Mouse (Mus musculus) limb, embryonic 14.5 days (tissue): Measurements from ENCODE around the gene Irx1. TPM values are rescaled to one million over a fixed set of nuclear protein-coding genes. Genes with fewer than 3 reads are reported as not detected.

Experiments used
- ATAC-seq: fragments of 200-750 bp; cut with Nextera tagmentation; 2 replicates; pipeline ENCODE4 v1.8.0; 2017; ENCODE audit warnings: low read depth, moderate number of reproducible peaks, moderate TSS enrichment; ENCODE audit not compliant: low FRiP score
- DNase-seq: peaks from one replicate; pipeline ENCODE4 v3.0.0-alpha.2; 2015; ENCODE audit warnings: low spot score
- H3K27ac ChIP-seq: fragments of 300-500 bp; sonication (generic); replicated peaks from 2 replicates; pipeline ENCODE4 v1.5.1; 2014; ENCODE audit warnings: low read depth, mild to moderate bottlenecking, low read length, moderate library complexity, mixed read lengths
- H3K27me3 ChIP-seq: fragments of 300-500 bp; sonication (generic); 2 replicates; pipeline ENCODE4 v1.6.1; 2014; ENCODE audit warnings: low read length, mixed read lengths; ENCODE audit not compliant: control insufficient read depth, insufficient read depth
- H3K36me3 ChIP-seq: fragments of 300-500 bp; sonication (generic); 2 replicates; pipeline ENCODE4 v1.6.1; 2014; ENCODE audit warnings: mild to moderate bottlenecking, low read length, moderate library complexity, mixed read lengths; ENCODE audit not compliant: control insufficient read depth, insufficient read depth
- H3K4me1 ChIP-seq: fragments of 300-500 bp; sonication (generic); 2 replicates; pipeline ENCODE4 v1.6.1; 2014; ENCODE audit warnings: antibody characterized with exemption, low read length, mixed read lengths; ENCODE audit not compliant: control insufficient read depth, insufficient read depth
- H3K4me2 ChIP-seq: fragments of 300-500 bp; sonication (generic); replicated peaks from 2 replicates; pipeline ENCODE4 v1.6.1; 2014; ENCODE audit warnings: low read depth, mild to moderate bottlenecking, low read length, moderate library complexity; ENCODE audit not compliant: severe bottlenecking
- H3K4me3 ChIP-seq: fragments of 300-500 bp; sonication (generic); replicated peaks from 2 replicates; pipeline ENCODE4 v1.5.1; 2014; ENCODE audit warnings: low read length
- H3K9ac ChIP-seq: fragments of 300-500 bp; sonication (generic); 2 replicates; pipeline ENCODE4 v1.6.1; 2014; ENCODE audit warnings: mild to moderate bottlenecking, low read depth, low read length, moderate library complexity; ENCODE audit not compliant: severe bottlenecking
- H3K9me3 ChIP-seq: fragments of 300-500 bp; sonication (generic); 2 replicates; pipeline ENCODE4 v1.6.1; 2016; ENCODE audit warnings: low read length; ENCODE audit not compliant: control insufficient read depth
- POLR2A ChIP-seq: fragments of 200-500 bp; IDR thresholded peaks from 2 replicates; pipeline ENCODE4 v1.8.0; 2012; ENCODE audit warnings: inconsistent platforms, mild to moderate bottlenecking, moderate library complexity, borderline replicate concordance; ENCODE audit not compliant: insufficient read depth, insufficient read length; ENCODE audit errors: extremely low read depth
- whole genome bisulfite sequencing: fragments of 180-500 bp; shearing (Covaris S2); extraction: QIAGEN DNeasy Blood & Tissue Kit; methylation state at CpG from one replicate; pipeline ENCODE4 v1.1.7; 2014; 5-methylcytosine and 5-hydroxymethylcytosine counted together
- polyA plus RNA-seq, 2 experiments: library from polyadenylated mRNA; depleted of rRNA in 1 of 2; stranded (reverse) in 1 of 2; unstranded in 1 of 2; fragments of >200 nt; fragmentation: Nextera tagmentation in 1 of 2; extraction: Ambion mirVana in 1 of 2; gene quantifications; 2 replicates each; pipeline versions ENCODE4 v1.2.1 to v1.2.3; 2012 to 2014

Irx1 gene
- polyA plus RNA-seq, 2 experiments, result 7.2 to 73.6 TPM

GRCm38 (mm10) chr13:71966631-71967030 lies 3.1 kb upstream of the Irx1 start:
- Histone ChIP-seq H3K9me3 (no peaks in the 10 kb centered on the region), H3K36me3 (no peaks in the 10 kb centered on the region), H3K4me3 (no peak overlapping the region), H3K4me1 (peaks cover 3% of the 10 kb centered on the region; the same call in 1 of the 2 replicates), H3K27me3 (peaks cover 81% of the 10 kb centered on the region), H3K9ac (no peak overlapping the region), H3K4me2 (no peak overlapping the region), H3K27ac (no peak overlapping the region)
- ATAC-seq (no peak), DNase-seq (no peak)
- TF ChIP-seq POLR2A, result no peak
- 27% methylated on average over 2 of the region's 2 CpGs for WGBS

GRCm38 (mm10) chr13:71964366-71964765 lies 843 bp upstream of the Irx1 start:
- H3K27me3 ChIP-seq, result peaks cover 90% of the 10 kb centered on the region
- WGBS, result under 1% methylated on average over 12 of the region's 13 CpGs
- ATAC-seq (no peak), DNase-seq (no peak)
- H3K9me3 ChIP-seq, result no peaks in the 10 kb centered on the region
- H3K4me3 ChIP-seq, result peak overlapping the region; percentile 62; the same call in 1 of the 2 replicates
- peaks cover 7% of the 10 kb centered on the region for H3K4me1 ChIP-seq
- H3K4me2 ChIP-seq, result peak overlapping the region; percentile 77
- TF ChIP-seq POLR2A, result no peak
- no peaks in the 10 kb centered on the region for H3K36me3 ChIP-seq
- H3K27ac ChIP-seq, result no peak overlapping the region
- no peak overlapping the region for H3K9ac ChIP-seq

- no peak for TF ChIP-seq POLR2A
- Histone ChIP-seq H3K4me2 (peak overlapping the region; percentile 77), H3K9ac (peak overlapping the region; percentile 81), H3K27ac (peak overlapping the region; percentile 75; the same call in 1 of the 2 replicates), H3K9me3 (no peaks in the 10 kb centered on the region), H3K4me3 (peak overlapping the region; percentile 62), H3K4me1 (peaks cover 11% of the 10 kb centered on the region), H3K36me3 (no peaks in the 10 kb centered on the region), H3K27me3 (peaks cover 90% of the 10 kb centered on the region)
- no peak for ATAC-seq
- 1% methylated on average over 54 of the region's 55 CpGs for WGBS
- peak; percentile 33 for DNase-seq
Measured at GRCm38 (mm10) chr13:71962661-71963355, 715 bp downstream of the Irx1 start.

GRCm38 (mm10) chr13:71961891-71962660 lies 1.4 kb downstream of the Irx1 start:
- H3K9ac ChIP-seq, result peak overlapping the region; percentile 81
- no peaks in the 10 kb centered on the region for H3K36me3 ChIP-seq
- peaks cover 89% of the 10 kb centered on the region for H3K27me3 ChIP-seq
- peak overlapping the region; percentile 77 for H3K4me2 ChIP-seq
- 1% methylated on average over 25 of the region's 25 CpGs for WGBS
- no peaks in the 10 kb centered on the region for H3K9me3 ChIP-seq
- H3K27ac ChIP-seq, result peak overlapping the region; percentile 75
- DNase-seq, result no peak
- no peak for ATAC-seq
- H3K4me1 ChIP-seq, result peaks cover 15% of the 10 kb centered on the region
- peak overlapping the region; percentile 62 for H3K4me3 ChIP-seq
- TF ChIP-seq POLR2A, result no peak

GRCm38 (mm10) chr13:71960846-71961735 lies 2.4 kb downstream of the Irx1 start:
- H3K4me2 ChIP-seq, result peak overlapping the region; percentile 77
- no peaks in the 10 kb centered on the region for H3K9me3 ChIP-seq
- no peaks in the 10 kb centered on the region for H3K36me3 ChIP-seq
- H3K27ac ChIP-seq, result no peak overlapping the region
- peaks cover 89% of the 10 kb centered on the region for H3K27me3 ChIP-seq
- ATAC-seq (no peak), DNase-seq (no peak)
- H3K4me3 ChIP-seq, result peak overlapping the region; percentile 62
- TF ChIP-seq POLR2A, result no peak
- WGBS, result 9% methylated on average over 9 of the region's 9 CpGs
- peak overlapping the region; percentile 57 for H3K9ac ChIP-seq
- peaks cover 19% of the 10 kb centered on the region for H3K4me1 ChIP-seq
